Mouse (Mus musculus): ENCODE measurements around the gene Sema3a.

DNA sequence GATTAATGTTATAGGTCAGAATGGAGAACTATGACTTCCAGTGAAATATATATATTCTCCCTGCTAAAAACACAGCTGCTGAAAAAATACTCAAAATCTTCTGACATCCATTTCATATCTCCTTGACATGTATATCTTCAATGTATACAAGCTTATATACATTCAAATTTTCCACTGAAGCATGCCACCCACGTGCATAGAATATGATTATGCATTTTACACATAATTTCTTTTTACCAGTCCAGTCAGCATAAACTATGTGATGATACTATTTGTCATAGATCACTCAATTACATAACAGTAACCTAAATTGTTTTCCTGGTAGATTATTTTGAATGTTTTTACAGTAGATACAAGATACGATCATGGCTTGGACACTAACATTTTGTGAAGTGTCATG, 306.6 kb downstream of the Sema3a start:
- TF ChIP-seq CHD2 (IDR thresholded peaks at IDR 0.05; ENCODE audit: low read depth, low read length) (no peak), MAFK (IDR thresholded peaks at IDR 0.05; ENCODE audit: insufficient read depth, low read depth, low read length) (no peak), ZNF384 (IDR thresholded peaks at IDR 0.05; ENCODE audit: low read depth, low read length) (no peak), ZC3H11A (IDR thresholded peaks at IDR 0.05; ENCODE audit: borderline replicate concordance, low read depth, low read length) (no peak), HCFC1 (IDR thresholded peaks at IDR 0.05; ENCODE audit: borderline replicate concordance, insufficient read depth, low read length) (no peak)

Measured in ES-E14 (cell line).